Mouse (Mus musculus) MN1 (cell line): ENCODE measurements around the gene Gm21119.
"Not testable (repeated sequence)": the region's sequence is repeated elsewhere in the genome, so short reads cannot be mapped to it uniquely, and the experiment has no call there.

Source experiments
- DNase-seq: peaks from one replicate; pipeline ENCODE4 v3.0.0-alpha.2; 2016; ENCODE audit warnings: low spot score

Gene Gm21119

GRCm38 (mm10) chr8:20652976-20653375 is 38.3 kb downstream of the Gm21119 start:
- not testable (repeated sequence) for DNase-seq

- DNase-seq: not testable (repeated sequence)
Observed at GRCm38 (mm10) chr8:20678418-20678817, 63.7 kb downstream of the Gm21119 start.
